Mouse (Mus musculus): ENCODE results near the gene Zbtb42. TPM values are rescaled to one million over a fixed set of nuclear protein-coding genes. Genes with fewer than 3 reads are reported as not detected.

The Zbtb42 gene
- total RNA-seq, 1 experiment = 1.8 TPM

DNA sequence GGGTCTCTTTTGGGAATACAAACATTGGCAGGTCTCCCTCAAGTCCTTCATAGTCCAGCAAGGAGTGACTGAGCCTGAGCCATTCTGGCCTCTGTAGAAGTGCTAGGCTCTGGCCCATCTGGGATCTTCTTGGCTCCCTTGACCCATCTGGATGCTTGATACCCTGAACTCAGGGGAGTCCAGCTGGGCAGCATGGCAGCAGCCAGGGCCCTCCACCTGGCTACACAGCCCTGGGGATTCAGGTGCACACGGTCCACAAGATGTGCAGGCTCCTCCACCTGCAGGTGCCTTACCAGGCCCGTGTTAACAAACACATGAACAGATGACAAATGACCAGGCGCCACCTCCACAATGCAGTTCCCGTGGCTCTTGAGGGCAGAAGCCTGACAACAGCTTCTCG, 14.0 kb upstream of the Zbtb42 start:
- no peak for TF ChIP-seq HCFC1 (IDR thresholded peaks at IDR 0.05; ENCODE audit: borderline replicate concordance, insufficient read depth, low read length)
- TF ChIP-seq ZC3H11A (IDR thresholded peaks at IDR 0.05; ENCODE audit: borderline replicate concordance, low read depth, low read length) = no peak
- no peak for TF ChIP-seq MAFK (IDR thresholded peaks at IDR 0.05; ENCODE audit: insufficient read depth, low read depth, low read length)
- TF ChIP-seq CHD2 (IDR thresholded peaks at IDR 0.05; ENCODE audit: low read depth, low read length) = no peak
- no peak for TF ChIP-seq ZNF384 (IDR thresholded peaks at IDR 0.05; ENCODE audit: low read depth, low read length)
- Histone ChIP-seq H3K9ac (ENCODE audit: insufficient read depth, low read depth, low read length, poor library complexity, severe bottlenecking) (no peak overlapping the region), H3K9me3 (ENCODE audit: control insufficient read depth, insufficient read depth, low read depth, low read length) (no peaks in the 10 kb centered on the region), H3K4me3 (ENCODE audit: insufficient read depth in 1 of 2, low read depth in 1 of 2, low read length in 2 of 2, poor library complexity in 1 of 2, severe bottlenecking in 1 of 2) (no peak overlapping the region), H3K36me3 (ENCODE audit: control insufficient read depth, insufficient read depth, low read length, poor library complexity, severe bottlenecking) (peaks cover 14% of the 10 kb centered on the region; the same call in 1 of the 2 replicates), H3K27ac (ENCODE audit: insufficient read depth, low read depth, low read length, poor library complexity, severe bottlenecking) (no peak overlapping the region), H3K4me1 (ENCODE audit: control insufficient read depth in 2 of 2, insufficient read depth in 2 of 2, low read length in 2 of 2, poor library complexity in 1 of 2) (no peaks in the 10 kb centered on the region)
- in situ Hi-C loops (cut with MboI; ENCODE audit: low sequenced_read_pairs in 2 of 2, unreplicated experiment in 2 of 2) = no loop called here
- no peak for DNase-seq (ENCODE audit: low read depth, low spot score)

DNA sequence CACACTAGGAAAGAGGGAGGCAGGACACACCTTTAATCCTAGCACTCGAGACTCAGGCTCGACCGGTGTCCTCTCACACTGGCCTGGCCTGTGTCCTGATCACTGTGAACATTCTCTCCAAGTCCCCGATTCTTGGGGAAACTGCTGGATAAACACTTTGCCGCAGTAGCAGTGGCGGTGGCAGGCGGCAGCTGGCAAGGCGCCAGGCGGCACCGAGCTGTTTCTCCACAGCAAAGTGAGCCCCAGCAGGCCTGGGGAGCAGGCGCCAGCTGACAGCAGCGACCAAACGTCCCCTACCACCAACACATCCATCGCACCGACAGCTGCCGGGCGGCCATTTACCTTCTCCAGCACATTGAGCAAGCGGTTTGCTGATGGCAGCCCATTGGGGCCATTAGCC, 13.2 kb upstream of the Zbtb42 start:
- in situ Hi-C loops (cut with MboI; ENCODE audit: low sequenced_read_pairs in 2 of 2, unreplicated experiment in 2 of 2) = no loop called here
- Histone ChIP-seq H3K36me3 (ENCODE audit: control insufficient read depth, insufficient read depth, low read length, poor library complexity, severe bottlenecking) (peaks cover 20% of the 10 kb centered on the region; the same call in 1 of the 2 replicates), H3K9ac (ENCODE audit: insufficient read depth, low read depth, low read length, poor library complexity, severe bottlenecking) (no peak overlapping the region), H3K27ac (ENCODE audit: insufficient read depth, low read depth, low read length, poor library complexity, severe bottlenecking) (no peak overlapping the region), H3K4me1 (ENCODE audit: control insufficient read depth in 2 of 2, insufficient read depth in 2 of 2, low read length in 2 of 2, poor library complexity in 1 of 2) (no peaks in the 10 kb centered on the region), H3K9me3 (ENCODE audit: control insufficient read depth, insufficient read depth, low read depth, low read length) (no peaks in the 10 kb centered on the region), H3K4me3 (ENCODE audit: insufficient read depth in 1 of 2, low read depth in 1 of 2, low read length in 2 of 2, poor library complexity in 1 of 2, severe bottlenecking in 1 of 2) (no peak overlapping the region)
- no peak for DNase-seq (ENCODE audit: low read depth, low spot score)
- TF ChIP-seq CHD2 (IDR thresholded peaks at IDR 0.05; ENCODE audit: low read depth, low read length) = no peak
- TF ChIP-seq MAFK (IDR thresholded peaks at IDR 0.05; ENCODE audit: insufficient read depth, low read depth, low read length) = no peak
- no peak for TF ChIP-seq ZC3H11A (IDR thresholded peaks at IDR 0.05; ENCODE audit: borderline replicate concordance, low read depth, low read length)
- TF ChIP-seq HCFC1 (IDR thresholded peaks at IDR 0.05; ENCODE audit: borderline replicate concordance, insufficient read depth, low read length) = no peak
- no peak for TF ChIP-seq ZNF384 (IDR thresholded peaks at IDR 0.05; ENCODE audit: low read depth, low read length)

DNA sequence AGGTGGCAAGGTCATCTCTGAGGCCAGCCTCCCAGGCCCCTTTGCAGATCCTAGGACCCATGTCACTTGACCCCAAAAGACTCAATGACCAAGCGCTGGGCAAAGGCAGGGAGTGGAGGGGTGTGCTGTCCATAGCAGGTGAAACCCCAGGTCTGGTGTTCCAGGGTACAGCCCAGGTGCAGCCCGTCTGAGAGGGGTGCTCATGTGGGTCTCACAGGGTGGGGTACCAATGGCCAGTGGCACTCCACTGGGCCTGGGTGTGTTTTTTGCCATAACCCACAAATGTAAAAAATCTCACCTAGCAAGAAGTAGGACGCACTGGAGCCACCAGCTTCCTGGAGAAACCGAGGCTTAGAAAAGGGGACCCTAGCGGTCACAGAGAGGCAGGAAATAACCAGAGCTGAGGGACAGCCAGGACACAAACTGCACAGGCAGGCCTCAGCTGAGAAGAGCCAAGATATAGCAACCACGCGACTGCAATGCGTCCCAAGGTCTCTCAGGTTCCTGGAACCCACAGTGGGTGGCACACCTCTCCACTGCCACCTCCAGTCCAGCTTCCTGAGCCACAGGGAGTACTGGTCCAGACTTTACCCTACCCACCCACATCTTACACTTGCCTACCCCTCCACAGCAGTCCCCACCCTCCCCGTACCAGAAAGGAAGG, 12.6 kb upstream of the Zbtb42 start:
- in situ Hi-C loops (cut with MboI; ENCODE audit: low sequenced_read_pairs in 2 of 2, unreplicated experiment in 2 of 2) = no loop called here
- 0 out of 4 replicates have a peak, but pooled peaks cover 0 to 2% of the 10 kb centered on the region in 2 experiments for H3K4me1 ChIP-seq (ENCODE audit: control insufficient read depth in 2 of 2, insufficient read depth in 2 of 2, low read length in 2 of 2, poor library complexity in 1 of 2)
- H3K27ac ChIP-seq (ENCODE audit: insufficient read depth, low read depth, low read length, poor library complexity, severe bottlenecking) = no peak overlapping the region
- H3K9ac ChIP-seq (ENCODE audit: insufficient read depth, low read depth, low read length, poor library complexity, severe bottlenecking) = no peak overlapping the region
- H3K36me3 ChIP-seq (ENCODE audit: control insufficient read depth, insufficient read depth, low read length, poor library complexity, severe bottlenecking) = peaks cover 20% of the 10 kb centered on the region; the same call in 1 of the 2 replicates
- TF ChIP-seq ZC3H11A (IDR thresholded peaks at IDR 0.05; ENCODE audit: borderline replicate concordance, low read depth, low read length) = no peak
- no peak for TF ChIP-seq ZNF384 (IDR thresholded peaks at IDR 0.05; ENCODE audit: low read depth, low read length)
- TF ChIP-seq MAFK (IDR thresholded peaks at IDR 0.05; ENCODE audit: insufficient read depth, low read depth, low read length) = no peak
- no peak for TF ChIP-seq CHD2 (IDR thresholded peaks at IDR 0.05; ENCODE audit: low read depth, low read length)
- no peak for TF ChIP-seq HCFC1 (IDR thresholded peaks at IDR 0.05; ENCODE audit: borderline replicate concordance, insufficient read depth, low read length)
- DNase-seq (ENCODE audit: low read depth, low spot score) = no peak
- no peaks in the 10 kb centered on the region for H3K9me3 ChIP-seq (ENCODE audit: control insufficient read depth, insufficient read depth, low read depth, low read length)
- no peak overlapping the region for H3K4me3 ChIP-seq (ENCODE audit: insufficient read depth in 1 of 2, low read depth in 1 of 2, low read length in 2 of 2, poor library complexity in 1 of 2, severe bottlenecking in 1 of 2)

DNA sequence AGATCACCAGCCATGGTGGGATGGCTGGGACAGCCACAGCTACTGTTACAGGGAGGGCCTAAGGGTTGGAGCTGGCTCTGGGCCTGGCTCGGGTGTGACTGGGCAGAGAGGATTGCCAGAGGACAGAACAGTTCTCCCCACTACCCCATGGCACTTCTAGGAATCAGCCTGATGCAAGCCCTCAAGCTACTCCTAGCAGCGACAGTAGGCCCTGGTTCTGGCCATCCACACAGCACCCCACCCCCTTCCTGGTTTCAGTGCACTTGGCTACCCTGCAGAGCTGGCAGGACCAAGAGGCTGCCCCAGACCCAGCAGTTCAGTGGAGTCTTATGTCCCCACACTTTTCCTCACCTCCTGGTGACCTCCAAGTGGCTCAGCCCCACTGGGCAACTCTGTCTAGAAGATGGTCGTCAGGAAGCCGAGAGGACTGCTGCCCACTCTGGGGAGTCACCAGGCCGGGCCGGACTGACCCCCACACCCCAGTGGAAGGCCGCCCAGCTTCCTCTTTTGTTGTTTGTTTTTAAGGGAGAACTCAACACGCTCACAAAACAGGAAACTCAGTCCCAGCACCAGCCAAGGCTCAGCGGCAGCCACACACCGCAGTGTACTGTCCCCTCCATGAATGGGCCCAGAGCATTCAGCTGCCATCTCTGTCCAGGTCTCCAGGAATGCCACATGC, 10.9 kb upstream of the Zbtb42 start:
- Histone ChIP-seq H3K9ac (ENCODE audit: insufficient read depth, low read depth, low read length, poor library complexity, severe bottlenecking) (no peak overlapping the region), H3K27ac (ENCODE audit: insufficient read depth, low read depth, low read length, poor library complexity, severe bottlenecking) (no peak overlapping the region), H3K4me3 (ENCODE audit: insufficient read depth in 1 of 2, low read depth in 1 of 2, low read length in 2 of 2, poor library complexity in 1 of 2, severe bottlenecking in 1 of 2) (no peak overlapping the region), H3K4me1 (ENCODE audit: control insufficient read depth in 2 of 2, insufficient read depth in 2 of 2, low read length in 2 of 2, poor library complexity in 1 of 2) (peaks cover 0 to 9% of the 10 kb centered on the region in 2 experiments; a peak in 1 of 4 replicates), H3K36me3 (ENCODE audit: control insufficient read depth, insufficient read depth, low read length, poor library complexity, severe bottlenecking) (peaks cover 19% of the 10 kb centered on the region; the same call in 1 of the 2 replicates), H3K9me3 (ENCODE audit: control insufficient read depth, insufficient read depth, low read depth, low read length) (no peaks in the 10 kb centered on the region)
- in situ Hi-C loops (cut with MboI; ENCODE audit: low sequenced_read_pairs in 2 of 2, unreplicated experiment in 2 of 2) = no loop called here
- DNase-seq (ENCODE audit: low read depth, low spot score) = no peak
- TF ChIP-seq ZNF384 (IDR thresholded peaks at IDR 0.05; ENCODE audit: low read depth, low read length) (no peak), HCFC1 (IDR thresholded peaks at IDR 0.05; ENCODE audit: borderline replicate concordance, insufficient read depth, low read length) (no peak), CHD2 (IDR thresholded peaks at IDR 0.05; ENCODE audit: low read depth, low read length) (no peak), ZC3H11A (IDR thresholded peaks at IDR 0.05; ENCODE audit: borderline replicate concordance, low read depth, low read length) (no peak)

Data from ES-E14 (cell line).